Mouse (Mus musculus): ENCODE results near the gene Prkd1.

- no peak for TF ChIP-seq CTCF (IDR thresholded peaks at IDR 0.05; ENCODE audit: control insufficient read depth, insufficient read depth, insufficient replicate concordance, low read depth, low read length)
- TF ChIP-seq POLR2A (IDR thresholded peaks at IDR 0.05; ENCODE audit: control insufficient read depth, low read depth, low read length) = no peak
Measured at GRCm38 (mm10) chr12:50593481-50593880, 55.4 kb downstream of the Prkd1 start.
